Mouse (Mus musculus): ENCODE results near the gene Gid4.
"Not testable (repeated sequence)": the region's sequence is repeated elsewhere in the genome, so short reads cannot be mapped to it uniquely, and the experiment has no call there.

Gene Gid4

GRCm38 (mm10) chr11:60435133-60435532, 18.2 kb downstream of the Gid4 start:
- no peak for DNase-seq

GRCm38 (mm10) chr11:60436618-60437017, 19.7 kb downstream of the Gid4 start:
- no peak for DNase-seq

- not testable (repeated sequence) for DNase-seq
Measured at GRCm38 (mm10) chr11:60439621-60440020, 22.7 kb downstream of the Gid4 start.

- DNase-seq: no peak
Measured at GRCm38 (mm10) chr11:60440176-60440575, 23.2 kb downstream of the Gid4 start.

GRCm38 (mm10) chr11:60442896-60443295, 26.0 kb downstream of the Gid4 start:
- DNase-seq: no peak

- no peak for DNase-seq
Measured at GRCm38 (mm10) chr11:60444007-60444406, 27.1 kb downstream of the Gid4 start.

- peak; percentile 96 for DNase-seq
Measured at GRCm38 (mm10) chr11:60454080-60454744, 37.3 kb downstream of the Gid4 start, which contains the start of gene Drg2. Gene Drg2 (plus strand): TSS chr11:60454591.

GRCm38 (mm10) chr11:60454745-60455087, 37.8 kb downstream of the Gid4 start:
- DNase-seq: no peak

- peak; percentile 32 for DNase-seq
Measured at GRCm38 (mm10) chr11:60457973-60458372, 41.0 kb downstream of the Gid4 start.

- DNase-seq: peak; percentile 49
Measured at GRCm38 (mm10) chr11:60465943-60466380, 49.0 kb downstream of the Gid4 start.

GRCm38 (mm10) chr11:60469039-60469438, 52.1 kb downstream of the Gid4 start, which contains the start of gene Myo15:
Gene Myo15 (plus strand): TSS chr11:60469339.
- DNase-seq: no peak

GRCm38 (mm10) chr11:60470743-60471142, 53.8 kb downstream of the Gid4 start:
- DNase-seq: no peak

GRCm38 (mm10) chr11:60474534-60474933, 57.6 kb downstream of the Gid4 start:
- DNase-seq: no peak

GRCm38 (mm10) chr11:60475668-60476362, 58.9 kb downstream of the Gid4 start:
- no peak for DNase-seq

- peak; percentile 13 for DNase-seq
Measured at GRCm38 (mm10) chr11:60478121-60478520, 61.2 kb downstream of the Gid4 start.

- no peak for DNase-seq
Measured at GRCm38 (mm10) chr11:60486267-60486666, 69.3 kb downstream of the Gid4 start.

GRCm38 (mm10) chr11:60492726-60493125, 75.8 kb downstream of the Gid4 start:
- DNase-seq: no peak

GRCm38 (mm10) chr11:60495692-60496091, 78.7 kb downstream of the Gid4 start:
- no peak for DNase-seq
